Mouse (Mus musculus) intestine, embryonic 16.5 days (tissue): ENCODE measurements at regions not wholly inside any gene's neighbourhood (a gene's known extent, or its start where the extent isn't known, plus 50 kb on each side); places are given as distances from the start of the nearest gene placed in this dataset.
A peak's percentile ranks its signal among the peaks of the same experiment; 100 is the strongest.

Source experiments
- ATAC-seq: fragments of 200-750 bp; cut with Nextera tagmentation; 2 replicates; pipeline ENCODE4 v1.8.0; 2017; ENCODE audit warnings: moderate TSS enrichment, moderate library complexity
- H3K27ac ChIP-seq: fragments of 300-500 bp; sonication (generic); 2 replicates; pipeline ENCODE4 v1.5.1; 2014; ENCODE audit warnings: mild to moderate bottlenecking, low read length
- H3K27me3 ChIP-seq: fragments of 300-500 bp; sonication (generic); replicated peaks from 2 replicates; pipeline ENCODE4 v1.6.1; 2014; ENCODE audit warnings: low read length, control low read depth, mixed read lengths; ENCODE audit not compliant: control insufficient read depth, insufficient read depth
- H3K36me3 ChIP-seq: fragments of 300-500 bp; sonication (generic); 2 replicates; pipeline ENCODE4 v1.6.1; 2014; ENCODE audit warnings: low read length, control low read depth; ENCODE audit not compliant: control insufficient read depth, insufficient read depth
- H3K4me1 ChIP-seq: fragments of 300-500 bp; sonication (generic); 2 replicates; pipeline ENCODE4 v1.6.1; 2014; ENCODE audit warnings: low read length, control low read depth, mixed read lengths; ENCODE audit not compliant: control insufficient read depth, insufficient read depth
- H3K4me2 ChIP-seq: fragments of 300-500 bp; sonication (generic); 2 replicates; pipeline ENCODE4 v1.6.1; 2014; ENCODE audit warnings: low read depth, low read length, control low read depth
- H3K4me3 ChIP-seq: fragments of 300-500 bp; sonication (generic); 2 replicates; pipeline ENCODE4 v1.5.1; 2014; ENCODE audit warnings: mild to moderate bottlenecking, low read length
- H3K9ac ChIP-seq: fragments of 300-500 bp; sonication (generic); 2 replicates; pipeline ENCODE4 v1.6.1; 2014; ENCODE audit warnings: low read depth, low read length
- H3K9me3 ChIP-seq: fragments of 300-500 bp; sonication (generic); 2 replicates; pipeline ENCODE4 v1.6.1; 2016; ENCODE audit warnings: low read length, control low read depth; ENCODE audit not compliant: control insufficient read depth
- WGBS: fragments of 180-500 bp; shearing (Covaris S2); extraction: QIAGEN DNeasy Blood & Tissue Kit; methylation state at CpG from one replicate; pipeline ENCODE4 v1.1.7; 2014; 5-methylcytosine and 5-hydroxymethylcytosine counted together

- no peak for ATAC-seq
- WGBS = 57% methylated on average over 5 of the region's 5 CpGs
- no peaks in the 10 kb centered on the region for H3K36me3 ChIP-seq
- no peaks in the 10 kb centered on the region for H3K4me1 ChIP-seq
- H3K4me2 ChIP-seq = no peak overlapping the region
- H3K9me3 ChIP-seq = no peaks in the 10 kb centered on the region
- H3K9ac ChIP-seq = no peak overlapping the region
- no peak overlapping the region for H3K27ac ChIP-seq
- no peaks in the 10 kb centered on the region for H3K27me3 ChIP-seq
- H3K4me3 ChIP-seq = no peak overlapping the region
Observed at GRCm38 (mm10) chr2:137489181-137489682, 372.8 kb upstream of the Jag1 start.

GRCm38 (mm10) chr2:137468769-137469168 is 352.3 kb upstream of the Jag1 start:
- Histone ChIP-seq H3K9ac (no peak overlapping the region), H3K9me3 (no peaks in the 10 kb centered on the region), H3K4me1 (no peaks in the 10 kb centered on the region), H3K27me3 (no peaks in the 10 kb centered on the region), H3K36me3 (no peaks in the 10 kb centered on the region), H3K27ac (no peak overlapping the region), H3K4me2 (no peak overlapping the region), H3K4me3 (no peak overlapping the region)
- 49% methylated on average over 1 of the region's 1 CpGs for WGBS
- ATAC-seq = no peak

GRCm38 (mm10) chr2:137457061-137457753 is 340.8 kb upstream of the Jag1 start:
- Histone ChIP-seq H3K4me1 (no peaks in the 10 kb centered on the region), H3K4me3 (no peak overlapping the region), H3K36me3 (no peaks in the 10 kb centered on the region), H3K27me3 (no peaks in the 10 kb centered on the region), H3K4me2 (no peak overlapping the region), H3K9me3 (no peaks in the 10 kb centered on the region), H3K27ac (no peak overlapping the region), H3K9ac (no peak overlapping the region)
- WGBS = 63% methylated on average over 4 of the region's 4 CpGs
- ATAC-seq = no peak

GRCm38 (mm10) chr2:137456436-137456835 is 340.0 kb upstream of the Jag1 start:
- Histone ChIP-seq H3K9me3 (no peaks in the 10 kb centered on the region), H3K36me3 (no peaks in the 10 kb centered on the region), H3K4me3 (no peak overlapping the region), H3K27me3 (no peaks in the 10 kb centered on the region), H3K9ac (no peak overlapping the region), H3K4me2 (no peak overlapping the region), H3K27ac (no peak overlapping the region), H3K4me1 (no peaks in the 10 kb centered on the region)
- 68% methylated on average over 3 of the region's 3 CpGs for WGBS
- ATAC-seq = no peak

- H3K4me2 ChIP-seq = no peak overlapping the region
- no peaks in the 10 kb centered on the region for H3K27me3 ChIP-seq
- no peaks in the 10 kb centered on the region for H3K36me3 ChIP-seq
- no peak overlapping the region for H3K9ac ChIP-seq
- H3K27ac ChIP-seq = no peak overlapping the region
- no peak for ATAC-seq
- no peak overlapping the region for H3K4me3 ChIP-seq
- WGBS = 88% methylated on average over 7 of the region's 7 CpGs
- no peaks in the 10 kb centered on the region for H3K4me1 ChIP-seq
- H3K9me3 ChIP-seq = no peaks in the 10 kb centered on the region
Observed at GRCm38 (mm10) chr2:137446919-137447318, 330.5 kb upstream of the Jag1 start.

- 60% methylated on average over 5 of the region's 5 CpGs for WGBS
- Histone ChIP-seq H3K4me2 (no peak overlapping the region), H3K9me3 (no peaks in the 10 kb centered on the region), H3K4me3 (no peak overlapping the region), H3K4me1 (no peaks in the 10 kb centered on the region), H3K27me3 (no peaks in the 10 kb centered on the region), H3K9ac (no peak overlapping the region), H3K27ac (no peak overlapping the region), H3K36me3 (no peaks in the 10 kb centered on the region)
- no peak for ATAC-seq
Observed at GRCm38 (mm10) chr2:137437741-137438140, 321.3 kb upstream of the Jag1 start.

- peak; percentile 33; the same call in 1 of the 2 replicates for ATAC-seq
- H3K4me2 ChIP-seq = no peak overlapping the region
- H3K4me1 ChIP-seq = no peaks in the 10 kb centered on the region
- H3K27ac ChIP-seq = no peak overlapping the region
- H3K27me3 ChIP-seq = no peaks in the 10 kb centered on the region
- H3K9me3 ChIP-seq = no peaks in the 10 kb centered on the region
- no peaks in the 10 kb centered on the region for H3K36me3 ChIP-seq
- H3K9ac ChIP-seq = no peak overlapping the region
- H3K4me3 ChIP-seq = no peak overlapping the region
- WGBS = 47% methylated on average over 4 of the region's 4 CpGs
Observed at GRCm38 (mm10) chr2:137436161-137436560, 319.7 kb upstream of the Jag1 start.

GRCm38 (mm10) chr2:137422656-137423055 is 306.2 kb upstream of the Jag1 start:
- ATAC-seq = no peak
- no peak overlapping the region for H3K27ac ChIP-seq
- H3K9me3 ChIP-seq = no peaks in the 10 kb centered on the region
- no peaks in the 10 kb centered on the region for H3K4me1 ChIP-seq
- no peak overlapping the region for H3K4me3 ChIP-seq
- no peak overlapping the region for H3K9ac ChIP-seq
- no peak overlapping the region for H3K4me2 ChIP-seq
- H3K36me3 ChIP-seq = no peaks in the 10 kb centered on the region
- no peaks in the 10 kb centered on the region for H3K27me3 ChIP-seq
- WGBS = 67% methylated on average over 3 of the region's 3 CpGs

- peak; percentile 55; the same call in 1 of the 2 replicates for ATAC-seq
Observed at GRCm38 (mm10) chr2:137419678-137420077, 303.2 kb upstream of the Jag1 start.

GRCm38 (mm10) chr2:137417691-137418090 is 301.2 kb upstream of the Jag1 start:
- Histone ChIP-seq H3K36me3 (no peaks in the 10 kb centered on the region), H3K27me3 (no peaks in the 10 kb centered on the region), H3K9ac (no peak overlapping the region), H3K9me3 (no peaks in the 10 kb centered on the region), H3K27ac (no peak overlapping the region), H3K4me1 (no peaks in the 10 kb centered on the region), H3K4me3 (no peak overlapping the region), H3K4me2 (no peak overlapping the region)
- no peak for ATAC-seq
- 86% methylated on average over 6 of the region's 6 CpGs for WGBS

More at GRCm38 (mm10) chr2:137419678-137420077, 303.2 kb upstream of the Jag1 start:
- Histone ChIP-seq H3K4me3 (no peak overlapping the region), H3K9ac (no peak overlapping the region), H3K4me2 (no peak overlapping the region), H3K4me1 (no peaks in the 10 kb centered on the region), H3K27ac (no peak overlapping the region), H3K9me3 (no peaks in the 10 kb centered on the region), H3K36me3 (no peaks in the 10 kb centered on the region), H3K27me3 (no peaks in the 10 kb centered on the region)
- WGBS = 43% methylated on average over 4 of the region's 4 CpGs
